Mouse (Mus musculus): ENCODE data around the gene Gm3880. TPM values are rescaled to one million over a fixed set of nuclear protein-coding genes. Genes with fewer than 3 reads are reported as not detected.

Gm3880 gene
- total and polyA plus RNA-seq, 2 experiments from 2014 or later = not detected

DNA sequence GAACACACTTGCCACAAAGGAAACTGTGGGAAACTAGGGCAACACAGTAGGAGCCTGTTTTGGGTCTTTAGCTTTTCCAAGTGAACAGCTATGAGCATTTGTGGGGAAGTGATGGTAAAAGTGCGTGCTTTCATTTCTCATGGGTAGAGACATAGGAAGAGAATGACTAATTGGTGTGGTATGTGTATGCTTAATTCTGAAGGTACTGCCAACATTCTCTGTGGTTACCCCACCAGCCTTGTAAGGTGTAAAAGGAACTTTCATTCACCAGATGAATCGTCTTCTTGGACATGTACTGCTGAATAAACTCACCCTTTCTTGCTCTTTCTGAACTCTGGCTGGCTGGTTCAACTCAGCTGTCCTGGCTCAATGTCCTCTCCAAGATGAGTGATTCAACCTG lies 20.1 kb downstream of the Gm3880 start:
- Histone ChIP-seq H3K27me3 (ENCODE audit: control insufficient read depth, insufficient read depth, low read length) (no peaks in the 10 kb centered on the region), H3K4me2 (ENCODE audit: low read depth, low read length) (no peak overlapping the region), H3K9me3 (replicated peaks; ENCODE audit: control insufficient read depth, low read length) (no peaks in the 10 kb centered on the region), H3K4me3 (ENCODE audit: low read depth, low read length) (no peak overlapping the region), H3K9ac (replicated peaks; ENCODE audit: low read depth, low read length) (no peak overlapping the region), H3K27ac (ENCODE audit: low read depth) (no peak overlapping the region), H3K4me1 (ENCODE audit: control insufficient read depth, insufficient read depth) (no peaks in the 10 kb centered on the region), H3K36me3 (replicated peaks; ENCODE audit: control insufficient read depth, insufficient read depth, low read length) (no peaks in the 10 kb centered on the region)
- 69% methylated on average over 2 of the region's 2 CpGs for WGBS
- no peak for DNase-seq (ENCODE audit: low spot score)
- TF ChIP-seq EP300 (IDR thresholded peaks at IDR 0.05; ENCODE audit: low read depth) (no peak), CTCF (IDR thresholded peaks at IDR 0.05; ENCODE audit: low read depth) (no peak)
- no peak for ATAC-seq (ENCODE audit: insufficient read depth, low read depth)

DNA sequence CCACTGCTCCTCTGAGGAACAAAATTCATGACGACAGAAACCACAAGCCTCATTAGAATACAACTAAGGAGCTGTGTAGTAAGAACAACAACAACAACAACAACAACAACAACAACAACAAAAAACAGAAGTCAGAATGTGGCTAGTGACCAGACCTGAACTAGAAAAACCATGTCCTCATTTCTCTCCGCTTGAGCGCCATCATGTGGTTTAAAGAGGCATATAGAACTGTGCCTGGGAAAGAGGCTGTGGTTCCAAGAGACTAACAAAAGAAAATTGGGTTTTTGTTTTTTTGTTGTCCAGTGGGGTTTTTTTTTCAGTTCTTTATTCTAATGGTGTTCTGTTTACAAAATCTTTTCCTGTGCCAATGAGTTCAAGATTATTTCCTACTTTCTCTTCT lies 26.1 kb downstream of the Gm3880 start:
- no peaks in the 10 kb centered on the region for H3K9me3 ChIP-seq (replicated peaks; ENCODE audit: control insufficient read depth, low read length)
- 14% methylated on average over 3 of the region's 3 CpGs for WGBS
- H3K4me1 ChIP-seq (ENCODE audit: control insufficient read depth, insufficient read depth) = no peaks in the 10 kb centered on the region
- ATAC-seq (ENCODE audit: insufficient read depth, low read depth) (no peak), DNase-seq (ENCODE audit: low spot score) (peak; percentile 6)
- no peak overlapping the region for H3K4me2 ChIP-seq (ENCODE audit: low read depth, low read length)
- TF ChIP-seq EP300 (IDR thresholded peaks at IDR 0.05; ENCODE audit: low read depth) (no peak), CTCF (IDR thresholded peaks at IDR 0.05; ENCODE audit: low read depth) (peak; percentile 44)
- no peak overlapping the region for H3K27ac ChIP-seq (ENCODE audit: low read depth)
- H3K9ac ChIP-seq (replicated peaks; ENCODE audit: low read depth, low read length) = no peak overlapping the region
- H3K4me3 ChIP-seq (ENCODE audit: low read depth, low read length) = no peak overlapping the region
- H3K36me3 ChIP-seq (replicated peaks; ENCODE audit: control insufficient read depth, insufficient read depth, low read length) = no peaks in the 10 kb centered on the region
- no peaks in the 10 kb centered on the region for H3K27me3 ChIP-seq (ENCODE audit: control insufficient read depth, insufficient read depth, low read length)

DNA sequence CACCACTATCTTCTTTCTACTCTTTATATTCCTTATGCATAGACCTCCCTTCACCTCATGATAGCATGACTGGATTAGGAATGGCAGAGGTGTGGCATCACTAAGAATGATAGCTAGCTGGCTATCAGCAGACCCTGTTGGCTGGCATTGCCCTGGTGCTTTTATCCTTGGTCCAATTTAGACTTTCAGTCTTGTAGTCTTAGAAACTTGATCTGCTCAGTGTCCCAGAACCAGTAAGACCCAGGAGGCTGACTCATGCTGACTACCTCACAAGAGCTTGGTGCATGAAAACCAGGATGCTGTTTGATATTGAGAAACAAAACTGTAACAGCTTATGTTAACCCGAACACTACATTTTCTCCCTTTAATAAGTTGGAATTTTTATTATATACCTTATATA lies 41.1 kb downstream of the Gm3880 start:
- WGBS = 87% methylated on average over 1 of the region's 1 CpGs
- H3K27ac ChIP-seq (ENCODE audit: low read depth) = no peak overlapping the region
- no peak for ATAC-seq (ENCODE audit: insufficient read depth, low read depth)

DNA sequence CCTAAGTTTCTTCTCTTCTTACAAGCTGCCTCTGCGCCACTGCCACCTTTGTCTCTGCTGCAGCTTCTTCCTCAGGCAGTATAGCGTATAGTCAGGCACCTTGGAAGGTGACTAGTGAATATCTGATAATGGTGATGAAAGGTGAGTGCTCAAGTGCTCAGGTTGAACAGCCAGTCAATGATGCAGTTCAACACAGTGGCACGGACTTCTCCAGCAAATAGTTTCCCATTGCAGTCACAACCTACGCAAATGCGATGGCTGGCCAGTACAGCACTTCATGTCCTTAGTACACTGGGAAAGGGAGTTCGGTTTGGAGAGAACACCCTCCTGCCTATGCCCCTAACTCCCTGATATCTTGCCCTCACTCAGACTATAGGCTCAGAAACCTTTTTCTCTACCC lies 41.6 kb downstream of the Gm3880 start:
- Histone ChIP-seq H3K9me3 (replicated peaks; ENCODE audit: control insufficient read depth, low read length) (no peaks in the 10 kb centered on the region), H3K4me3 (ENCODE audit: low read depth, low read length) (peak overlapping the region; percentile 59; the same call in 1 of the 2 replicates), H3K9ac (replicated peaks; ENCODE audit: low read depth, low read length) (peak overlapping the region; percentile 58; the same call in 1 of the 2 replicates), H3K4me2 (ENCODE audit: low read depth, low read length) (peak overlapping the region; percentile 69), H3K36me3 (replicated peaks; ENCODE audit: control insufficient read depth, insufficient read depth, low read length) (no peaks in the 10 kb centered on the region), H3K27me3 (ENCODE audit: control insufficient read depth, insufficient read depth, low read length) (peaks cover 4% of the 10 kb centered on the region; the same call in 1 of the 2 replicates), H3K4me1 (ENCODE audit: control insufficient read depth, insufficient read depth) (no peaks in the 10 kb centered on the region), H3K27ac (ENCODE audit: low read depth) (peak overlapping the region; percentile 83)
- 42% methylated on average over 6 of the region's 6 CpGs for WGBS
- TF ChIP-seq EP300 (IDR thresholded peaks at IDR 0.05; ENCODE audit: low read depth) (no peak), CTCF (IDR thresholded peaks at IDR 0.05; ENCODE audit: low read depth) (no peak)
- ATAC-seq (ENCODE audit: insufficient read depth, low read depth) (peak; percentile 22; the same call in 1 of the 2 replicates), DNase-seq (ENCODE audit: low spot score) (peak; percentile 26)

More for the DNA sequence above, 41.1 kb downstream of the Gm3880 start:
- Histone ChIP-seq H3K9ac (replicated peaks; ENCODE audit: low read depth, low read length) (no peak overlapping the region), H3K36me3 (replicated peaks; ENCODE audit: control insufficient read depth, insufficient read depth, low read length) (no peaks in the 10 kb centered on the region), H3K9me3 (replicated peaks; ENCODE audit: control insufficient read depth, low read length) (no peaks in the 10 kb centered on the region), H3K4me3 (ENCODE audit: low read depth, low read length) (no peak overlapping the region), H3K4me1 (ENCODE audit: control insufficient read depth, insufficient read depth) (no peaks in the 10 kb centered on the region), H3K27me3 (ENCODE audit: control insufficient read depth, insufficient read depth, low read length) (peaks cover 4% of the 10 kb centered on the region; the same call in 1 of the 2 replicates), H3K4me2 (ENCODE audit: low read depth, low read length) (no peak overlapping the region)
- TF ChIP-seq CTCF (IDR thresholded peaks at IDR 0.05; ENCODE audit: low read depth) = no peak
- no peak for TF ChIP-seq EP300 (IDR thresholded peaks at IDR 0.05; ENCODE audit: low read depth)
- DNase-seq (ENCODE audit: low spot score) = no peak

DNA sequence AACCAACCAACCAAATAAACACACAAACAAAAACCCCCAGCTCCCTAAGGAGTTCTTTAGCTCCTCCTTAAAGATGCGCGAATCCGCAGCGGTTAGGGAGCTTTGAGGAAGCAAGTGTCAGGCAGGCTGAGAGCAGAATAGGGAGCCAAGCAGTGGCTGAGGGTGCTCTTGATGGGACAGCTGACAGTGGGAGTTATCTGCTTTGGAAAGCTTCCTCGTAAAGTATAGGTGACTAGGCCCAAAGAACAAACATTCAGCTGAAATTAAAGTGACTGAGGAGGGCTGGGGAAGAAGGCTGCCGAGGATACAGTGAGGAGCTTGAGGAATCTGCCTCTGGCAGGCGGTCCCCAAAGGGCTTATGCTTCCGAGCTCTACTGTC lies 42.2 kb downstream of the Gm3880 start:
- H3K9me3 ChIP-seq (replicated peaks; ENCODE audit: control insufficient read depth, low read length) = no peaks in the 10 kb centered on the region
- 11% methylated on average over 8 of the region's 8 CpGs for WGBS

More for the DNA sequence above, 42.2 kb downstream of the Gm3880 start:
- peaks cover 4% of the 10 kb centered on the region; the same call in 1 of the 2 replicates for H3K27me3 ChIP-seq (ENCODE audit: control insufficient read depth, insufficient read depth, low read length)
- H3K4me3 ChIP-seq (ENCODE audit: low read depth, low read length) = peak overlapping the region; percentile 59
- no peak for TF ChIP-seq EP300 (IDR thresholded peaks at IDR 0.05; ENCODE audit: low read depth)
- TF ChIP-seq CTCF (IDR thresholded peaks at IDR 0.05; ENCODE audit: low read depth) = no peak
- H3K36me3 ChIP-seq (replicated peaks; ENCODE audit: control insufficient read depth, insufficient read depth, low read length) = no peaks in the 10 kb centered on the region
- H3K4me2 ChIP-seq (ENCODE audit: low read depth, low read length) = peak overlapping the region; percentile 69
- DNase-seq (ENCODE audit: low spot score) = peak; percentile 22
- H3K4me1 ChIP-seq (ENCODE audit: control insufficient read depth, insufficient read depth) = no peaks in the 10 kb centered on the region
- peak overlapping the region; percentile 58 for H3K9ac ChIP-seq (replicated peaks; ENCODE audit: low read depth, low read length)
- H3K27ac ChIP-seq (ENCODE audit: low read depth) = peak overlapping the region; percentile 83
- ATAC-seq (ENCODE audit: insufficient read depth, low read depth) = peak; percentile 34; the same call in 1 of the 2 replicates
